Mouse (Mus musculus): ENCODE results near the gene Olfr1392. TPM values are rescaled to one million over a fixed set of nuclear protein-coding genes. Genes with fewer than 3 reads are reported as not detected.

The Olfr1392 gene
- 0.17 TPM for polyA plus RNA-seq (2014; fragmentation: Illumina TruSeq; extraction: RNeasy Lipid Tissue Mini Kit (QIAGEN cat#74804); ENCODE audit: low read depth, low replicate concordance)

DNA sequence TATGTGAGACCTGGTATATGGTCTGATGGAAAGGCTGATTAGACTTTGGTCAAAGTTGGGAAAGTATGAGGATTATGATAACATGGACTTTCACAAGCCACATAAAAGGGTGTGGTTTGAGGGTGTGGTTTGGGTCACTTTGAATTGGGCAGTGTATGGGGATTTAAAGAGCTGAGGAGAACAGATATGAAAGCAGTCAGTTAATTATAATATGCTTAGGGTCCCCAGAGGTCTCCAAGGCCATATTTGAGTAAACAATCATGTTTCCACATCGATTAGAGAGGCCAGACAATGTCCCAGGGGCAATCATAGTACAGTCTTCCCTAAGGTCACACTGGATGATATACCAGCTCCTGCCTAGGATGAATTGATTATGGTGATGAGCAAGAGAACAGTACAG lies at the start of gene Olfr1392:
Gene Olfr1392, plus strand, starts transcription at position 301 of the 400 bp plus-strand sequence.

DNA sequence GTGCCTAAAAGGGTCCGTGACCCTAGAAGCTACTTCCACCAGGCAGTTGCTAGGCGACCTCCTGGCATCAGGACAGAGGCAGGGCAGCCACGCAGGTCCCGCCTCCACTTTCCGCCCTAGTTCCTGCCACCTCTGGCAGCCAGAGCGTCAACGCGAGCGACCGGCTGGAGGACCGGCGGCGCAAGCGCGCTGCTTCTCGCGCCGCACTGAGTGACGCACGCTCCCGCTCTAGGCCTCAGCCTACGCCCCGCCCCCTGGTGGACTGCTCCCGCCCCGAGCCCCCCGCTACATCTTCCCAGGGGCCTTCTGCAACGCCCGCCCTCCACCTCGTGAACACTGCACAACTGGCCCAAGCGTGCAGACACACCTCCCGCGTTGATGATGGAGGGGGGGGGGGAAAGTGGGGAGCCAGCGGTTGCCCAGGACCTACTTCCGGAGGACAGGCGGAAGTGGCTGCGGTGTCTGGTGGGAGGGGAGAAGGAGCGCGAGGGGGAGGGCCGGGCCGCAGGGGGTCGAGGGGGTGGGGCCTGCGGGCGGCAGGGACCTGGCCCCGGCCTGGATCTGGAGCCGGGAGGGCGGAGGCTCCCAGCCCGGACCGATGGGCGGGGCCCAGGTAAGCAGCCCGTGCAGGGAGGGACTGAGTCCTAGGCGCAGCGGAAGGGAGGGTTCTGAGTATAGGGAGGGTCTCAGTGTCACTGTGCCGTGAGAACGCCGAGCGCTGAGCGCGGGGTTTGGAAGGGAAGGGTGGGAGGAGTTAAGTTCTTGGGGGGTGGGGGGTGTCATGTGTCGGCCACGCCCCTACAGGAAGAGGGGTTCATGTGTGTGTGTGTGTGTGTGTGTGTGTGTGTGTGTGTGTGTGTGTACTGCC lies 41.1 kb upstream of the Olfr1392 start, which contains the start of gene Mgat1:
Gene Mgat1, plus strand, starts transcription at position 465 of the 868 bp plus-strand sequence.

DNA sequence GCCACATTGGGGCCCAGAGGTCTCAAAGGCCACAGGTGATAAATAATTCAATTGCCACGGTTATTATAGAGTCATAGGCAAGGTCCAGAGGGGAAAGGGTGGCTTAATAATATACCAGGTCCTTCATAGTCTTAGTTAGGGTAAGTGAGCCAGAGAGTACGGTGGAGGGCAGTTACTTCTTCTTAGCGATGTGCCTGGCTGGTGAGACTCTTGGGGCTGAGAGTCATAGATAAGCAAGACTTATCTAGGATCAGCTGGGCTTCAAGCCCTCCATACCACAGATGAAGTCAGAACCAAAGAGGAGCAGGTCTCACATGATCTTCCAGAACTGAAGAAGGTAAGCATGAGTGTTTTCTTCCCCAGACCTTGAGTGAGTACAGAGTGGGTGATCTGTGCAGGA lies 6.9 kb upstream of the Olfr1392 start, which contains the start of gene Olfr1393:
Gene Olfr1393, plus strand, starts transcription at position 83 of the 400 bp plus-strand sequence.

DNA sequence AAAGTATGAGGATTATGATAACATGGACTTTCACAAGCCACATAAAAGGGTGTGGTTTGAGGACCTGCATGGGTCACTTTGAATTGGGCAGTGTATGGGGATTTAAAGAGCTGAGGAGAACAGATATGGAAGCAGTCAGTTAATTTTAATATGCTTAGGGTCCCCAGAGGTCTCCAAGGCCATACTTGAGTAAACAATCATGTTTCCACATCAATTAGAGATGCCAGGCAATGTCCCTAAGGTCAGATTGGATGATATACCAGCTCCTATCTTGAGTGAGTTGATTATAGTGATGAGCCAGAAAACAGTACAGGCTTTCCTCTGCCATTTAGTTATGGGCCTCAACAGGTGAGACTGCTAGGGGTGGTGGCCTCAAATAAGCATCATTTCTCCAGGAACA lies 19.4 kb downstream of the Olfr1392 start, which contains the start of gene Olfr10:
Gene Olfr10, plus strand, starts transcription at position 301 of the 400 bp plus-strand sequence.

DNA sequence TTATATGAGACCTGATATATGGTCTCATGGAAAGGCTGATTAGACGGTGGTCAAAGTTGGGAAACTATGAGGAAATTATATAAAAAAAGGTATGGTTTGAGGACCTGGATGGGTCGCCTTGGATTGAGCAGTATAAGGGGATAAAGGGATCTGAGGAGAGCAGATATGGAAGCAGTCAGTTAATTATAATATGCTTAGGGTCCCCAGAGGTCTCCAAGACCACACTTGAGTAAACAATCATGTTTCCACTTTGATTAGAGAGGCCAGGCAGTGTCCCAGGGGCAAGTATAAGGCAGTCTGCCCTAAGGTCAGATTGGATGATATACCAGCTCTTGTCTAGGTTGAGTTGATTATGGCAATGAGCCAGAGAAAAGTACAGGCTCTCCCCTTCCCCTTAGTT lies 37.4 kb downstream of the Olfr1392 start, which contains the start of gene Olfr1391:
Gene Olfr1391, plus strand, starts transcription at position 301 of the 400 bp plus-strand sequence.

DNA sequence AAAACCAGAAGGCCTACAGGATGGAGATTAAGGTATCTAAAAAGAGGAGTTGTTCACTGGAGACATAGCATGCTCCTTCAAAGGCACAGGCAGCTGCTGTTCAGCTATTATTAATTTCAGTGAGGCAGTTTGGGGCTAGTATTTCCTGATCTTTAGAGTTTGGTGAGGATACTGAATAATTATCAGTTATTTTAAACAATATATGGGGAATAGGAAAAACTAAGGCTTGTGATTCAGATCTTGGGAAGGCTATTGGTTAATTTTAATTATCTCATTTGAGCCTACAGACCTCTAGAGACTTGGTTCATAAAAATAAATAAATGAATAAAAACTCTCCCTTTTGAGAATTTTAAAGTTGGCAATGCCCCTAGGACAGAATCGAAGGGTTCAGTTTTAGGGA lies 49.8 kb downstream of the Olfr1392 start, which contains the start of gene Olfr1390:
Gene Olfr1390, plus strand, starts transcription at position 301 of the 400 bp plus-strand sequence.

Other genes with a start within 250 kb of the Olfr1392 start
- 19.2 TPM for gene 9930111J21Rik2, start 234.0 kb upstream of the Olfr1392 start, polyA plus RNA-seq (2014; fragmentation: Illumina TruSeq; extraction: RNeasy Lipid Tissue Mini Kit (QIAGEN cat#74804); ENCODE audit: low read depth, low replicate concordance)
- gene Tgtp2, start 221.1 kb upstream of the Olfr1392 start, polyA plus RNA-seq (2014; fragmentation: Illumina TruSeq; extraction: RNeasy Lipid Tissue Mini Kit (QIAGEN cat#74804); ENCODE audit: low read depth, low replicate concordance): 23.6 TPM
- gene Ifi47, start 208.7 kb upstream of the Olfr1392 start, polyA plus RNA-seq (2014; fragmentation: Illumina TruSeq; extraction: RNeasy Lipid Tissue Mini Kit (QIAGEN cat#74804); ENCODE audit: low read depth, low replicate concordance): 9.7 TPM
- 5.4 TPM for gene Olfr1396, start 170.4 kb upstream of the Olfr1392 start, polyA plus RNA-seq (2014; fragmentation: Illumina TruSeq; extraction: RNeasy Lipid Tissue Mini Kit (QIAGEN cat#74804); ENCODE audit: low read depth, low replicate concordance)
- gene Olfr1395, start 143.0 kb upstream of the Olfr1392 start, polyA plus RNA-seq (2014; fragmentation: Illumina TruSeq; extraction: RNeasy Lipid Tissue Mini Kit (QIAGEN cat#74804); ENCODE audit: low read depth, low replicate concordance): not detected
- not detected for gene Olfr1394, start 130.9 kb upstream of the Olfr1392 start, polyA plus RNA-seq (2014; fragmentation: Illumina TruSeq; extraction: RNeasy Lipid Tissue Mini Kit (QIAGEN cat#74804); ENCODE audit: low read depth, low replicate concordance)
- 96.9 TPM for gene Btnl9, start 98.1 kb upstream of the Olfr1392 start, polyA plus RNA-seq (2014; fragmentation: Illumina TruSeq; extraction: RNeasy Lipid Tissue Mini Kit (QIAGEN cat#74804); ENCODE audit: low read depth, low replicate concordance)
- 131 TPM for gene Zfp62, start 82.0 kb upstream of the Olfr1392 start, polyA plus RNA-seq (2014; fragmentation: Illumina TruSeq; extraction: RNeasy Lipid Tissue Mini Kit (QIAGEN cat#74804); ENCODE audit: low read depth, low replicate concordance)
- 21.6 TPM for gene Mgat1, start 41.1 kb upstream of the Olfr1392 start, polyA plus RNA-seq (2014; fragmentation: Illumina TruSeq; extraction: RNeasy Lipid Tissue Mini Kit (QIAGEN cat#74804); ENCODE audit: low read depth, low replicate concordance)
- not detected for gene Olfr1393, start 7.0 kb upstream of the Olfr1392 start, polyA plus RNA-seq (2014; fragmentation: Illumina TruSeq; extraction: RNeasy Lipid Tissue Mini Kit (QIAGEN cat#74804); ENCODE audit: low read depth, low replicate concordance)
- not detected for gene Olfr10, start 19.5 kb downstream of the Olfr1392 start, polyA plus RNA-seq (2014; fragmentation: Illumina TruSeq; extraction: RNeasy Lipid Tissue Mini Kit (QIAGEN cat#74804); ENCODE audit: low read depth, low replicate concordance)
- gene Olfr1391, start 37.5 kb downstream of the Olfr1392 start, polyA plus RNA-seq (2014; fragmentation: Illumina TruSeq; extraction: RNeasy Lipid Tissue Mini Kit (QIAGEN cat#74804); ENCODE audit: low read depth, low replicate concordance): not detected
- not detected for gene Olfr1390, start 49.9 kb downstream of the Olfr1392 start, polyA plus RNA-seq (2014; fragmentation: Illumina TruSeq; extraction: RNeasy Lipid Tissue Mini Kit (QIAGEN cat#74804); ENCODE audit: low read depth, low replicate concordance)
- gene Olfr1389, start 137.8 kb downstream of the Olfr1392 start, polyA plus RNA-seq (2014; fragmentation: Illumina TruSeq; extraction: RNeasy Lipid Tissue Mini Kit (QIAGEN cat#74804); ENCODE audit: low read depth, low replicate concordance): not detected
- not detected for gene Olfr1388, start 151.3 kb downstream of the Olfr1392 start, polyA plus RNA-seq (2014; fragmentation: Illumina TruSeq; extraction: RNeasy Lipid Tissue Mini Kit (QIAGEN cat#74804); ENCODE audit: low read depth, low replicate concordance)
- gene Olfr1387, start 170.1 kb downstream of the Olfr1392 start, polyA plus RNA-seq (2014; fragmentation: Illumina TruSeq; extraction: RNeasy Lipid Tissue Mini Kit (QIAGEN cat#74804); ENCODE audit: low read depth, low replicate concordance): not detected
- gene Olfr1386, start 179.8 kb downstream of the Olfr1392 start, polyA plus RNA-seq (2014; fragmentation: Illumina TruSeq; extraction: RNeasy Lipid Tissue Mini Kit (QIAGEN cat#74804); ENCODE audit: low read depth, low replicate concordance): not detected
- not detected for gene Olfr1385, start 203.8 kb downstream of the Olfr1392 start, polyA plus RNA-seq (2014; fragmentation: Illumina TruSeq; extraction: RNeasy Lipid Tissue Mini Kit (QIAGEN cat#74804); ENCODE audit: low read depth, low replicate concordance)
- gene Olfr1384, start 221.4 kb downstream of the Olfr1392 start, polyA plus RNA-seq (2014; fragmentation: Illumina TruSeq; extraction: RNeasy Lipid Tissue Mini Kit (QIAGEN cat#74804); ENCODE audit: low read depth, low replicate concordance): not detected
- gene Olfr1383, start 234.4 kb downstream of the Olfr1392 start, polyA plus RNA-seq (2014; fragmentation: Illumina TruSeq; extraction: RNeasy Lipid Tissue Mini Kit (QIAGEN cat#74804); ENCODE audit: low read depth, low replicate concordance): not detected
- not detected for gene Olfr1382, start 243.0 kb downstream of the Olfr1392 start, polyA plus RNA-seq (2014; fragmentation: Illumina TruSeq; extraction: RNeasy Lipid Tissue Mini Kit (QIAGEN cat#74804); ENCODE audit: low read depth, low replicate concordance)